Mouse (Mus musculus) kidney, embryonic 14.5 days (tissue): ENCODE results near the gene Rnaseh2b. TPM values are rescaled to one million over a fixed set of nuclear protein-coding genes. Genes with fewer than 3 reads are reported as not detected.

Source experiments
- ATAC-seq: fragments of 200-750 bp; cut with Nextera tagmentation; 2 replicates; pipeline ENCODE4 v1.8.0; 2017; ENCODE audit warnings: moderate number of reproducible peaks, mild to moderate bottlenecking, moderate TSS enrichment, moderate library complexity; ENCODE audit not compliant: low FRiP score, low TSS enrichment
- H3K27ac ChIP-seq: fragments of 300-500 bp; sonication (generic); 2 replicates; pipeline ENCODE4 v1.5.1; 2014; ENCODE audit warnings: low read depth, mild to moderate bottlenecking, low read length, moderate library complexity, mixed read lengths
- H3K27me3 ChIP-seq: fragments of 300-500 bp; sonication (generic); 2 replicates; pipeline ENCODE4 v1.6.1; 2014; ENCODE audit warnings: mild to moderate bottlenecking, low read length; ENCODE audit not compliant: control insufficient read depth, insufficient read depth
- H3K36me3 ChIP-seq: fragments of 300-500 bp; sonication (generic); 2 replicates; pipeline ENCODE4 v1.6.1; 2014; ENCODE audit warnings: low read length, mixed read lengths; ENCODE audit not compliant: control insufficient read depth, insufficient read depth
- H3K4me1 ChIP-seq: fragments of 300-500 bp; sonication (generic); 2 replicates; pipeline ENCODE4 v1.6.1; 2014; ENCODE audit warnings: low read length, mixed read lengths; ENCODE audit not compliant: control insufficient read depth, insufficient read depth
- H3K4me2 ChIP-seq: fragments of 300-500 bp; sonication (generic); replicated peaks from 2 replicates; pipeline ENCODE4 v1.6.1; 2014; ENCODE audit warnings: low read depth, mild to moderate bottlenecking, low read length
- H3K4me3 ChIP-seq: fragments of 300-500 bp; sonication (generic); 2 replicates; pipeline ENCODE4 v1.5.1; 2014; ENCODE audit warnings: mild to moderate bottlenecking, low read length
- H3K9ac ChIP-seq: fragments of 300-500 bp; sonication (generic); 2 replicates; pipeline ENCODE4 v1.6.1; 2014; ENCODE audit warnings: low read depth, mild to moderate bottlenecking, low read length, moderate library complexity
- H3K9me3 ChIP-seq: fragments of 300-500 bp; sonication (generic); 2 replicates; pipeline ENCODE4 v1.6.1; 2016; ENCODE audit warnings: low read length; ENCODE audit not compliant: control insufficient read depth
- WGBS: fragments of 180-500 bp; shearing (Covaris S2); extraction: QIAGEN DNeasy Blood & Tissue Kit; methylation state at CpG from one replicate; pipeline ENCODE4 v1.1.7; 2014; 5-methylcytosine and 5-hydroxymethylcytosine counted together
- polyA plus RNA-seq: library from polyadenylated mRNA; unstranded; fragments of >200 nt; fragmentation: Nextera tagmentation; extraction: Ambion mirVana; gene quantifications from 2 replicates; pipeline ENCODE4 v1.2.1, GENCODE M21; 2014

Gene Rnaseh2b
- polyA plus RNA-seq, 1 experiment from 2014 or later = 69.3 TPM

- Histone ChIP-seq H3K4me3 (no peak overlapping the region), H3K9ac (no peak overlapping the region), H3K27ac (no peak overlapping the region), H3K36me3 (no peaks in the 10 kb centered on the region), H3K27me3 (no peaks in the 10 kb centered on the region), H3K4me1 (no peaks in the 10 kb centered on the region), H3K4me2 (no peak overlapping the region), H3K9me3 (no peaks in the 10 kb centered on the region)
- ATAC-seq = no peak
- 79% methylated on average over 3 of the region's 3 CpGs for WGBS
Measured at GRCm38 (mm10) chr14:62383786-62384299, 91.5 kb downstream of the Rnaseh2b start.

- Histone ChIP-seq H3K27ac (no peak overlapping the region), H3K27me3 (no peaks in the 10 kb centered on the region), H3K9ac (no peak overlapping the region), H3K4me3 (no peak overlapping the region), H3K4me1 (no peaks in the 10 kb centered on the region), H3K9me3 (no peaks in the 10 kb centered on the region), H3K4me2 (no peak overlapping the region), H3K36me3 (no peaks in the 10 kb centered on the region)
- 72% methylated on average over 6 of the region's 6 CpGs for WGBS
- ATAC-seq = no peak
Measured at GRCm38 (mm10) chr14:62389064-62389728, 96.8 kb downstream of the Rnaseh2b start.

- WGBS = 78% methylated on average over 9 of the region's 9 CpGs
- Histone ChIP-seq H3K9me3 (no peaks in the 10 kb centered on the region), H3K9ac (no peak overlapping the region), H3K27me3 (no peaks in the 10 kb centered on the region), H3K4me3 (no peak overlapping the region), H3K4me2 (no peak overlapping the region), H3K36me3 (no peaks in the 10 kb centered on the region), H3K4me1 (no peaks in the 10 kb centered on the region), H3K27ac (no peak overlapping the region)
- ATAC-seq = no peak
Measured at GRCm38 (mm10) chr14:62389729-62390536, 97.5 kb downstream of the Rnaseh2b start.

- Histone ChIP-seq H3K9me3 (no peaks in the 10 kb centered on the region), H3K27ac (no peak overlapping the region), H3K4me1 (no peaks in the 10 kb centered on the region), H3K36me3 (no peaks in the 10 kb centered on the region), H3K9ac (no peak overlapping the region), H3K4me2 (no peak overlapping the region), H3K27me3 (no peaks in the 10 kb centered on the region), H3K4me3 (no peak overlapping the region)
- ATAC-seq = no peak
- 40% methylated on average over 4 of the region's 4 CpGs for WGBS
Measured at GRCm38 (mm10) chr14:62392754-62393153, 100.4 kb downstream of the Rnaseh2b start.

GRCm38 (mm10) chr14:62395346-62395745, 103.0 kb downstream of the Rnaseh2b start:
- H3K9ac ChIP-seq = no peak overlapping the region
- H3K27ac ChIP-seq = no peak overlapping the region
- H3K27me3 ChIP-seq = no peaks in the 10 kb centered on the region
- no peaks in the 10 kb centered on the region for H3K9me3 ChIP-seq
- WGBS = 89% methylated on average over 2 of the region's 2 CpGs
- no peak overlapping the region for H3K4me3 ChIP-seq
- H3K4me2 ChIP-seq = no peak overlapping the region
- no peak for ATAC-seq
- no peaks in the 10 kb centered on the region for H3K36me3 ChIP-seq
- H3K4me1 ChIP-seq = no peaks in the 10 kb centered on the region

GRCm38 (mm10) chr14:62416007-62416741, 123.8 kb downstream of the Rnaseh2b start:
- H3K4me1 ChIP-seq = no peaks in the 10 kb centered on the region
- H3K4me3 ChIP-seq = no peak overlapping the region
- no peak overlapping the region for H3K9ac ChIP-seq
- no peak for ATAC-seq
- H3K4me2 ChIP-seq = no peak overlapping the region
- no peaks in the 10 kb centered on the region for H3K9me3 ChIP-seq
- H3K27me3 ChIP-seq = no peaks in the 10 kb centered on the region
- no peaks in the 10 kb centered on the region for H3K36me3 ChIP-seq
- 57% methylated on average over 7 of the region's 7 CpGs for WGBS
- H3K27ac ChIP-seq = no peak overlapping the region

GRCm38 (mm10) chr14:62416742-62417134, 124.3 kb downstream of the Rnaseh2b start:
- H3K9ac ChIP-seq = no peak overlapping the region
- H3K27me3 ChIP-seq = no peaks in the 10 kb centered on the region
- no peak for ATAC-seq
- no peaks in the 10 kb centered on the region for H3K9me3 ChIP-seq
- H3K27ac ChIP-seq = no peak overlapping the region
- H3K4me3 ChIP-seq = no peak overlapping the region
- no peaks in the 10 kb centered on the region for H3K36me3 ChIP-seq
- H3K4me1 ChIP-seq = no peaks in the 10 kb centered on the region
- 19% methylated on average over 1 of the region's 1 CpGs for WGBS
- no peak overlapping the region for H3K4me2 ChIP-seq

- 77% methylated on average over 3 of the region's 3 CpGs for WGBS
- H3K4me3 ChIP-seq = no peak overlapping the region
- H3K9ac ChIP-seq = no peak overlapping the region
- no peak overlapping the region for H3K4me2 ChIP-seq
- no peaks in the 10 kb centered on the region for H3K36me3 ChIP-seq
- H3K4me1 ChIP-seq = no peaks in the 10 kb centered on the region
- H3K9me3 ChIP-seq = no peaks in the 10 kb centered on the region
- no peak overlapping the region for H3K27ac ChIP-seq
- no peak for ATAC-seq
- no peaks in the 10 kb centered on the region for H3K27me3 ChIP-seq
Measured at GRCm38 (mm10) chr14:62417501-62417900, 125.1 kb downstream of the Rnaseh2b start.
